Mouse (Mus musculus): ENCODE measurements around the gene Gm47189. TPM values are rescaled to one million over a fixed set of nuclear protein-coding genes. Genes with fewer than 3 reads are reported as not detected.
"Not testable (repeated sequence)": the region's sequence is repeated elsewhere in the genome, so short reads cannot be mapped to it uniquely, and the experiment has no call there.

Gene Gm47189
- polyA plus RNA-seq (2012; ENCODE audit: insufficient read depth, insufficient read length, missing spikeins), result not detected in 2 replicates

GRCm38 (mm10) chr14:41772341-41772740 lies at the start of gene Gm47189:
TSS of gene Gm47189 (minus strand) at chr14:41772441.
- H3K4me1 ChIP-seq (ENCODE audit: control insufficient read depth, insufficient read depth, insufficient read length, low read length); H3K27ac ChIP-seq (replicated peaks; ENCODE audit: low read depth, low read length); H3K4me3 ChIP-seq (ENCODE audit: insufficient read depth, low read depth, low read length): not testable (repeated sequence)

GRCm38 (mm10) chr14:41755931-41756330 lies 16.3 kb downstream of the Gm47189 start:
- not testable (repeated sequence) for H3K4me1 ChIP-seq (ENCODE audit: control insufficient read depth, insufficient read depth, insufficient read length, low read length); H3K27ac ChIP-seq (replicated peaks; ENCODE audit: low read depth, low read length); H3K4me3 ChIP-seq (ENCODE audit: insufficient read depth, low read depth, low read length)

DNA sequence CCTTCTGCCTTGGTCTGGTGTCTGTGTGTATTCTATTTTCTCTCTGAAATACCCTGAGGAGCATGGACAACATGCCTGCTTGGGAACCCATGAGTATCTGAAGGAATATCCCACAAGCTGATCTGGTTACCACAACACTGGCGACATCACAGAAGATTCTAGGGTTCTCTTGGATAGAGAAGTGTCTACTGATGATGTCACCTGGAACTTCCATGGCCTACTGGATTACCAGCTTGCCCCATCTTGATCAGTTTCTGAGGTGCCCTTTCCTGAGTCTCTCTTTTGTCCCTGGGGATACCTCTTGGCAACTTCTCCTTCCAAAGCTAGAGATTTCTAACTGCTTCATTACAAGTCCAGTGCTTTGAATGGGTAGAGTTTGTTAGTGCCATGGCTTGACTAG lies 21.7 kb downstream of the Gm47189 start, which contains the start of gene Gm7929:
TSS of gene Gm7929 (minus strand) at position 101 of the 400 bp plus-strand sequence.
- not testable (repeated sequence) for H3K27ac ChIP-seq (replicated peaks; ENCODE audit: low read depth, low read length); H3K4me3 ChIP-seq (ENCODE audit: insufficient read depth, low read depth, low read length); H3K4me1 ChIP-seq (ENCODE audit: control insufficient read depth, insufficient read depth, insufficient read length, low read length)

GRCm38 (mm10) chr14:41723437-41723836 lies 48.8 kb downstream of the Gm47189 start:
- H3K27ac ChIP-seq (replicated peaks; ENCODE audit: low read depth, low read length); H3K4me3 ChIP-seq (ENCODE audit: insufficient read depth, low read depth, low read length); H3K4me1 ChIP-seq (ENCODE audit: control insufficient read depth, insufficient read depth, insufficient read length, low read length): not testable (repeated sequence)

GRCm38 (mm10) chr14:41717180-41717579 lies 55.1 kb downstream of the Gm47189 start:
- not testable (repeated sequence) for H3K27ac ChIP-seq (replicated peaks; ENCODE audit: low read depth, low read length); H3K4me1 ChIP-seq (ENCODE audit: control insufficient read depth, insufficient read depth, insufficient read length, low read length); H3K4me3 ChIP-seq (ENCODE audit: insufficient read depth, low read depth, low read length)

Other genes with a start within 250 kb of the Gm47189 start
- not detected in 2 replicates for gene Gm7970, start 216.9 kb downstream of the Gm47189 start, polyA plus RNA-seq (2012; ENCODE audit: insufficient read depth, insufficient read length, missing spikeins)
- gene 1700049E17Rik2, start 199.2 kb downstream of the Gm47189 start, polyA plus RNA-seq (2012; ENCODE audit: insufficient read depth, insufficient read length, missing spikeins), result not detected in 2 replicates
- gene Gm3072, start 147.8 kb downstream of the Gm47189 start, polyA plus RNA-seq (2012; ENCODE audit: insufficient read depth, insufficient read length, missing spikeins), result not detected in 2 replicates
- gene Gm3676, start 126.0 kb downstream of the Gm47189 start, polyA plus RNA-seq (2012; ENCODE audit: insufficient read depth, insufficient read length, missing spikeins), result not detected in 2 replicates
- gene Gm8068, start 70.6 kb downstream of the Gm47189 start, polyA plus RNA-seq (2012; ENCODE audit: insufficient read depth, insufficient read length, missing spikeins), result not detected in 2 replicates
- not detected in 2 replicates for gene Gm7929, start 21.8 kb downstream of the Gm47189 start, polyA plus RNA-seq (2012; ENCODE audit: insufficient read depth, insufficient read length, missing spikeins)
- not detected in 2 replicates for gene Gm7980, start 134.8 kb upstream of the Gm47189 start, polyA plus RNA-seq (2012; ENCODE audit: insufficient read depth, insufficient read length, missing spikeins)
- gene 1700049E17Rik1, start 152.5 kb upstream of the Gm47189 start, polyA plus RNA-seq (2012; ENCODE audit: insufficient read depth, insufficient read length, missing spikeins), result not detected in 2 replicates
- not detected in 2 replicates for gene 1700024B05Rik, start 171.6 kb upstream of the Gm47189 start, polyA plus RNA-seq (2012; ENCODE audit: insufficient read depth, insufficient read length, missing spikeins)
- not detected in 2 replicates for gene Gm6401, start 195.5 kb upstream of the Gm47189 start, polyA plus RNA-seq (2012; ENCODE audit: insufficient read depth, insufficient read length, missing spikeins)
- not detected in 2 replicates for gene Gm3543, start 210.9 kb upstream of the Gm47189 start, polyA plus RNA-seq (2012; ENCODE audit: insufficient read depth, insufficient read length, missing spikeins)